Mouse (Mus musculus): Measurements from ENCODE around the gene Nphp1.

The Nphp1 gene

GRCm38 (mm10) chr2:127788440-127789116 lies at the start of gene Nphp1:
Gene Nphp1, minus strand, starts transcription at chr2:127788897.
- peak; percentile 90 for DNase-seq

GRCm38 (mm10) chr2:127832833-127833190 lies 44.1 kb upstream of the Nphp1 start:
- no peak for DNase-seq

GRCm38 (mm10) chr2:127832103-127832832 lies 43.6 kb upstream of the Nphp1 start:
- no peak for DNase-seq

GRCm38 (mm10) chr2:127831401-127832102 lies 42.9 kb upstream of the Nphp1 start, which contains the start of gene Bub1:
Gene Bub1, minus strand, starts transcription at chr2:127831865.
- peak; percentile 95 for DNase-seq

GRCm38 (mm10) chr2:127791919-127792603 lies 3.4 kb upstream of the Nphp1 start, which contains the start of gene Mtln:
Gene Mtln, minus strand, starts transcription at chr2:127792488.
- peak; percentile 89 to 91 for DNase-seq

- DNase-seq: no peak
These were observed 1.1 kb upstream of the Nphp1 start for GRCm38 (mm10) chr2:127789651-127790270.

- DNase-seq: no peak
These were observed 441 bp upstream of the Nphp1 start for GRCm38 (mm10) chr2:127789138-127789537.

GRCm38 (mm10) chr2:127787226-127787625 lies 1.5 kb downstream of the Nphp1 start:
- DNase-seq: no peak

GRCm38 (mm10) chr2:127778451-127778850 lies 10.2 kb downstream of the Nphp1 start:
- no peak for DNase-seq

- no peak for DNase-seq
These were observed 13.7 kb downstream of the Nphp1 start for GRCm38 (mm10) chr2:127775013-127775412.

- DNase-seq: no peak
These were observed 14.1 kb downstream of the Nphp1 start for GRCm38 (mm10) chr2:127774578-127774941.

- DNase-seq: no peak
These were observed 14.6 kb downstream of the Nphp1 start for GRCm38 (mm10) chr2:127773938-127774577.

- no peak for DNase-seq
These were observed 27.1 kb downstream of the Nphp1 start for GRCm38 (mm10) chr2:127761587-127761986.

GRCm38 (mm10) chr2:127760429-127761000 lies 28.2 kb downstream of the Nphp1 start:
- no peak for DNase-seq

GRCm38 (mm10) chr2:127760014-127760413 lies 28.7 kb downstream of the Nphp1 start:
- no peak for DNase-seq

GRCm38 (mm10) chr2:127759157-127759880 lies 29.4 kb downstream of the Nphp1 start:
- DNase-seq: no peak

GRCm38 (mm10) chr2:127757171-127757570 lies 31.5 kb downstream of the Nphp1 start:
- no peak for DNase-seq

- DNase-seq: no peak
These were observed 34.6 kb downstream of the Nphp1 start for GRCm38 (mm10) chr2:127754113-127754512.

GRCm38 (mm10) chr2:127751849-127752610 lies 36.7 kb downstream of the Nphp1 start:
- no peak for DNase-seq

- no peak for DNase-seq
These were observed 39.3 kb downstream of the Nphp1 start for GRCm38 (mm10) chr2:127749376-127749775.

Measured in lung, postnatal 4 days (tissue).